Mouse (Mus musculus): Measurements from ENCODE around the gene Arhgdib.

The Arhgdib gene

GRCm38 (mm10) chr6:136947716-136948115 is 6.0 kb upstream of the Arhgdib start:
- no peak for DNase-seq

GRCm38 (mm10) chr6:136946943-136947342 is 5.2 kb upstream of the Arhgdib start:
- no peak for DNase-seq

GRCm38 (mm10) chr6:136946241-136946640 is 4.5 kb upstream of the Arhgdib start:
- no peak for DNase-seq

DNA sequence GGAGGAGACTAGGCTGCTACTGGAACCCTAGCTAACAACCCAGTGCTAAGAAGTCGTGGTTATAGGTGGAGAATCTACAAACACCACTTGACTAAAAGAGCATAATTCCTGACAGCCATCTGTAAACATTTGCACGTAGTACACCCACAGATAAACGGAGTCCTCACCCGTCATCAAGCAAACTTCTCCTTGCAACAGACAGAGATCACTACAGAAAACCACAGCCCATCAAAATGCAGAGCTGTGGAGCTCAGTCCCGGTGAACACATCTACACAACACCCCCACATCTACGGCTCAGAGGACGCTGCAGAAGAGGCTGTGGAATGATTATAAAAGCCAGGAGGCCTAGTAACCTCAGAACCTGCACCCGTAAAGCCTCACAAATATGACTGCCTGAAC is 2.8 kb upstream of the Arhgdib start:
- DNase-seq, result no peak

DNA sequence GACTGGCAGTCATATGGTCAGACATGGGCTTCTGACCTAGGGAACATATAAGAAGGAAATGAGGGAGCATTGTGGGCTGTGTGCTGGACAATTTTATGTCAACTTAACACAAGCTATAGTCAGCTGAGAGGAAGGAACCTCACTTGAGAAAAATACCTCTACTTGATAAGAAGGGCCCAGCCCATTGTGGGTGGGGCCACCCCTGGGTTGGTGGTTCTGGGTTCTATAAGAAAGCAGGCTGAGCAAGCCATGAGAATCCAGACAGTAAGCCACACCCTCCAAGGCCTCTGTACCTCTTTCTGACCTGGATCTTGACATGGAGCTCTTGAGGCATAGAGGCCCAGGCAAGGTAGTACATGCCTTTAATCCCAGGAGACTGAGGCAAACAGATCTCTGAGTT is 1.7 kb upstream of the Arhgdib start:
- DNase-seq, result no peak

DNA sequence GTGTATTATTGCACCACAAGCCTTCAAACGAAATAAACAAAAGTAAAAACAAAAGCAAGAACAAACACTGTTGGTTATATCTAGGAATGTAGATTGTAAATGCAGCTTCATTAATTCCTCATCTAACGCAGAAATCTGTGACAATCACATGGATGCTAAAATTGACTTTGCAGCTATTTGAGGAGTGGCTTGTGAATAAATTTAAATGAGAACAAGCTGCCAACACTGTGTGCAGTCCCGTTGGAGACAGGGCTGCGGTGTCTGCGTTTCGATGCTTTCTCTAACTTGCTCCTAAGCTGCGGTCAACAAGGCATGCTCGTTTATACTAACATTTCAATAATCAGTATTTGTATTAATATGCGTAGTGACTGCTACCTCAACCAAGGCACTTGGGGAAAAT is 581 bp upstream of the Arhgdib start:
- no peak for DNase-seq

DNA sequence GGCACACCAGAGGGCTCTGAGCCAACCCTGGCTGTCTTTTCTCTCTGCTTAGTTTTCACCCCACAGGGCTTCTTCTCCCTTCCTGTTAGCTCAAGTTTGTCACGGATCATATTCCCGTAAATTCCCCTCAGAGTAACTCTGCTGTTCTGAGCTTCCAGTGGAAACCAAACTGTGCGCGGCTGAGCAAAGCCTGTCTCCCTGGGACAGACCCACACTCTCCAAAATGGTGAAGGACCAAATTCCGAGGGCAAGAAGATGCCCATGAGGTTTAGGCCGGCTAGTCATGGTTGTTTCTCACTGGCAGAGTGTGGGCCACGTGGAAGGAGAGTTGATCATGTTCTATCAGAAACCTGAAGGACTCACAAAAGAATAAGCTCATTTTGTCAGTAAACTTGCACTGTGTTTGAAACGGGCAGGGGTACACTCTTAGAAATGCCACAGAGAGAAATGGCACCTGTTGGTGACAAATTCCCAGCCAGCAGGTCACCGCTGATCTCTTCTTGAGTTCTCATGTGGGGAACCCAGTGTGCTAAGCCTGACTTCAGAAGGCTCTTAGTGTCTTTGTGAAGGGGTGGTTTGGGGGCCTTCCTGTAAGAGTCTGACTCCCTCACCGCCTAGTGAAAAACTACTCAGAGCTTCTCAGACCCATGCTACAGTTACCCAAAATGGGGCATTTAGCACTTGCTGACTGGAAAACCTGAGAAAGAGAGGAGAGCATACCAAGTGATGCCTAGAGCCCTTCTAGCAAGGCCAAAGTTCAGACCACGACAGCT is 1.3 kb downstream of the Arhgdib start:
- DNase-seq, result no peak

GRCm38 (mm10) chr6:136939326-136940187 is 2.1 kb downstream of the Arhgdib start:
- no peak for DNase-seq

- no peak for DNase-seq
Measured at GRCm38 (mm10) chr6:136938331-136939126, 3.2 kb downstream of the Arhgdib start.

GRCm38 (mm10) chr6:136937117-136937516 is 4.6 kb downstream of the Arhgdib start:
- no peak for DNase-seq

GRCm38 (mm10) chr6:136936361-136936760 is 5.3 kb downstream of the Arhgdib start:
- DNase-seq, result no peak

GRCm38 (mm10) chr6:136935233-136935632 is 6.5 kb downstream of the Arhgdib start:
- DNase-seq, result no peak

GRCm38 (mm10) chr6:136934068-136934467 is 7.6 kb downstream of the Arhgdib start:
- DNase-seq, result no peak

- no peak for DNase-seq
Measured at GRCm38 (mm10) chr6:136931246-136931645, 10.5 kb downstream of the Arhgdib start.

DNA sequence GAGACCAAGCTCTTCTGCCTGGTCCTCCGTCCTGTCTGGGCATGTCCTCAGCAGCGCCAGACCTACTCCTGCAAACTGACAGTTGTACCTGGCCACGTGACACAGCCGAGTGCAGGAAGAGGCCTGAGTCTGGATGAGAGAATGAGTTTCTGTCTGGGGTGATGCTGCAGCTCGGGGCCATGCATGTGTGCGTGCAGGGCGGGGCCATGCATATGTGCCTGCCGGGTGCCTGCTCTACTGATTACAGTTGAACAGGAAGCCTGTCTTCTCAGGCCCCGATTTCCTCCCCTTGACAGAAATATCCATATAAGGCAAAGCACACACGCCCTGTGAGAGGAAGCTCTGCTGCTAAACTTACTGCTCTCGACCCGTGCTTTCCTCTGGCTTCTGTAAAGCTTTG is 11.0 kb downstream of the Arhgdib start:
- DNase-seq, result no peak

GRCm38 (mm10) chr6:136927626-136928025 is 14.1 kb downstream of the Arhgdib start:
- DNase-seq, result no peak

DNA sequence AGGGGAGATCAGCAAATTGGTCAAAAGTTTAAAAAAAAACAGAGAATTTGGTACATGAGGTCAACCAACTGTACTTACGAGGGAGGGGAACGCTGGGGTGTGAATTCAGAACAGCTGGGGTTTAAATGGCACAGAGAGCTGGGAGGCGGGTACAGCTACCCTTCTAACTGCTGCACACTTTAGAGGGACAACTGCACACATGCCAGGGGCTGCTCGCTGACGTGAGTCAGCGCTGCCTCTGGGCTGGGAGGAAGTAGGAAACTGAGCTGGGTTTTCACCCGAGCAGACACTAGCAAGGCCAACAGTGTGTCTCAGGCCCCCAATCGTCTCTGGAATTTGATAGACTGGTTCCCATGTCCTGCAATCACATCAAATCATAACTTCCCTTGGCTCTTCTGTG is 16.6 kb downstream of the Arhgdib start:
- DNase-seq, result no peak

GRCm38 (mm10) chr6:136923532-136923931 is 18.2 kb downstream of the Arhgdib start, which contains the start of gene Pde6h:
TSS of gene Pde6h (plus strand) at chr6:136923832.
- no peak for DNase-seq

GRCm38 (mm10) chr6:136922871-136923270 is 18.8 kb downstream of the Arhgdib start:
- DNase-seq, result no peak

- DNase-seq, result no peak
Measured at GRCm38 (mm10) chr6:136922080-136922479, 19.6 kb downstream of the Arhgdib start, which contains the start of gene Erp27. TSS of gene Erp27 (minus strand) at chr6:136922180.

DNA sequence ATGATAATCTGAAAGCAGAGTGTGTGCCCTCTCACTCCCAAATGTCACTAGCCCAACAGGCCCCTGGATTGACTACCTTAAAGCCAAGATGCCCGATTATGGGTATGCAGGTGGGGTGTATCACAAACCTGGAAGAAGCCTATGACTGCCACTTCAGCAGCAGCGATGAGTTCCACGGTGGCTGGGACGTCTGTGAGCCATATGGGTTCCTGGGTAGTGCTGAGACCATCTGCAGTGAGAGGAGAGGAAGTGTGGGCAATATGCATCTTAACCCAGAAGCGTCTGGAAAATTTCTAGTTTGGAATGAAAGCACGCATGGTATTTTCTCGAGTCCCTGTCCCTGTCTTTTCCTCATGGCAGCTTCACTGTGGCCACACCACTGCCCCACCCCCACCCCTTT is 20.1 kb downstream of the Arhgdib start:
- peak; percentile 41 for DNase-seq

- DNase-seq, result peak; percentile 54
Measured at GRCm38 (mm10) chr6:136920320-136921257, 21.1 kb downstream of the Arhgdib start.

Data from right cerebral cortex, postnatal 25 days (tissue).